Mouse (Mus musculus): Measurements from ENCODE around the gene Tmem184b.

- TF ChIP-seq CTCF (IDR thresholded peaks at IDR 0.05; ENCODE audit: control insufficient read depth, insufficient read depth, low read length): no peak
- no peak for TF ChIP-seq POLR2A (IDR thresholded peaks at IDR 0.05; ENCODE audit: borderline replicate concordance, control insufficient read depth, low read depth, low read length)
Observed at GRCm38 (mm10) chr15:79390434-79390833, 12.9 kb downstream of the Tmem184b start.

Data from bone marrow, adult 2 months (tissue).